Mouse (Mus musculus) hindbrain, postnatal 0 days (tissue): Measurements from ENCODE around the gene Map7. TPM values are rescaled to one million over a fixed set of nuclear protein-coding genes. Genes with fewer than 3 reads are reported as not detected.

Experiments
- ATAC-seq: fragments of 200-750 bp; cut with Nextera tagmentation; 2 replicates; pipeline ENCODE4 v1.8.0; 2017; ENCODE audit warnings: mild to moderate bottlenecking, moderate TSS enrichment, moderate library complexity
- DNase-seq: peaks from one replicate; pipeline ENCODE4 v3.0.0-alpha.2; 2015; ENCODE audit warnings: low spot score
- H3K27ac ChIP-seq: fragments of 300-500 bp; sonication (generic); 2 replicates; pipeline ENCODE4 v1.5.1; 2014; ENCODE audit warnings: mild to moderate bottlenecking
- H3K27me3 ChIP-seq: fragments of 300-500 bp; sonication (generic); 2 replicates; pipeline ENCODE4 v1.6.1; 2014; ENCODE audit warnings: low read length, mixed read lengths; ENCODE audit not compliant: insufficient read depth
- H3K36me3 ChIP-seq: fragments of 300-500 bp; sonication (generic); 2 replicates; pipeline ENCODE4 v1.6.1; 2014; ENCODE audit warnings: low read length, mixed read lengths; ENCODE audit not compliant: insufficient read depth
- H3K4me1 ChIP-seq: fragments of 300-500 bp; sonication (generic); 2 replicates; pipeline ENCODE4 v1.6.1; 2014; ENCODE audit warnings: antibody characterized with exemption, low read length, mixed read lengths; ENCODE audit not compliant: insufficient read depth
- H3K4me2 ChIP-seq: fragments of 300-500 bp; sonication (generic); 2 replicates; pipeline ENCODE4 v1.6.1; 2014; ENCODE audit warnings: low read depth, mild to moderate bottlenecking, low read length, moderate library complexity, mixed read lengths
- H3K4me3 ChIP-seq: fragments of 300-500 bp; sonication (generic); 2 replicates; pipeline ENCODE4 v1.5.1; 2014; ENCODE audit warnings: low read length
- H3K9ac ChIP-seq: fragments of 300-500 bp; sonication (generic); replicated peaks from 2 replicates; pipeline ENCODE4 v1.6.1; 2014; ENCODE audit warnings: mild to moderate bottlenecking, low read length, moderate library complexity, mixed read lengths
- H3K9me3 ChIP-seq: fragments of 300-500 bp; sonication (generic); 2 replicates; pipeline ENCODE4 v1.6.1; 2016; ENCODE audit warnings: low read length, mixed read lengths
- CTCF ChIP-seq: IDR thresholded peaks from 2 replicates; pipeline ENCODE4 v1.5.1; 2016; ENCODE audit warnings: antibody characterized with exemption, control low read depth, low read depth
- WGBS: fragments of 180-500 bp; shearing (Covaris S2); extraction: QIAGEN DNeasy Blood & Tissue Kit; methylation state at CpG from one replicate; pipeline ENCODE4 v1.1.7; 2014; 5-methylcytosine and 5-hydroxymethylcytosine counted together
- polyA plus RNA-seq: library from polyadenylated mRNA; unstranded; fragments of >200 nt; fragmentation: Nextera tagmentation; extraction: Ambion mirVana; gene quantifications from 2 replicates; pipeline ENCODE4 v1.2.1, GENCODE M21; 2015
- total RNA-seq: library from RNA; depleted of rRNA; stranded (reverse); fragments of >200 nt; gene quantifications from 2 replicates; pipeline ENCODE4 v1.2.3, GENCODE M21; 2014

The Map7 gene
- total and polyA plus RNA-seq, 2 experiments from 2014 or later: 6.2 to 15.1 TPM

DNA sequence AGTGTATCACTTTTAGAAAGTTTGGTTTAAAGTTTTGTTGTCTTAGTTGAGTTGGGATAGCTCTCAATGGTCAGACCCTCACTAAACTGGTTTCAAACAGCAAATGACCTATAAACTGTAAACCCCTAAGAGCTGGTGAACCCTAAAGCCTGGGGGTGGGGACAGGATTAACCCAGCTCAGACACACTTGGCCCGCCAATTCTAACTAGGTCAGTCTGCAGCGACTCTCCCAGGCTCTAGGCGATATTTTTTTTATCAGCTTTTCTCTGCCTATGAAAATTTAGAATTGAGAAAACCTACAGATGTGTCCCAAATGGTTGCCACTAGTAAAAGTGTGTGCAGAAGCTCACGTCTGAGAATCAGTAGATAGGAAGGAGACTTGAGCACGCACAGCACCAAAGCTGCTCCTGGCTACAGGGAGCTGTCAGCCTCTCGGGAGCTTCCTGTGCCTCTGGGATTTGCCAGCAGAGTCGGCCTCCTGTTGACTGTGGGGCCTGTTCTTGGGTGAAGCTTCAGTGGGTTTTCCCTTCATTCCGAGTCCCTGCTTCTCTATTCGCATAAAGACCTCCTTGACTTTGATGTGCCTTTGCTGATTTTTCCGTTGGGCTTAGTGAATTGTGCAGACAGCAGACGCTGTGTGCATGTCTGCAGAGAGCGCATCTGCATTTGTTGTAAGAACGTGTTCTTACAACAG is 46.7 kb downstream of the Map7 start:
- Histone ChIP-seq H3K4me3 (no peak overlapping the region), H3K9me3 (no peaks in the 10 kb centered on the region), H3K9ac (no peak overlapping the region), H3K36me3 (no peaks in the 10 kb centered on the region), H3K4me2 (no peak overlapping the region), H3K27ac (no peak overlapping the region), H3K27me3 (no peaks in the 10 kb centered on the region), H3K4me1 (no peaks in the 10 kb centered on the region)
- no peak for DNase-seq
- ATAC-seq: no peak
- WGBS: 37% methylated on average over 13 of the region's 13 CpGs
- no peak for TF ChIP-seq CTCF

DNA sequence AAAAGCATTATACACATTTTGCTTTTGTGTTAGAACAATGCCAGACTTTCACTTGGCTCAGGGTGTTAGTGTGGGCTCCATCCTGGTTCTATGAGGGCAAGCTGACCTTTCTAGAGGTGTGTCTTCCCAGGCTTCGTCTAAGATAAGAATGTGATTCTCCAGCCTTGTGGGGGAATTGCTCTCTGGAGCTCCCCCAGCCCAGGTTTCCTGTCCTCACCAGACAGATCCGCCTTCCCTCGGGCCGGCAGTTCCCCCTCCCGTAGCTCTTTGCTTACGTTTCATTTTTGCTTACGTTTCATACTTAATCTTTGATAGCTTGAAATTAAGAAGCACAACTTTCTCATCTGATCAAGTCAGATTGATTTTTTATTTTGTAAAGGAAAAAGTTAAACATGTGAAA is 48.8 kb downstream of the Map7 start:
- Histone ChIP-seq H3K9me3 (no peaks in the 10 kb centered on the region), H3K27me3 (no peaks in the 10 kb centered on the region), H3K4me1 (no peaks in the 10 kb centered on the region), H3K9ac (no peak overlapping the region), H3K27ac (no peak overlapping the region), H3K36me3 (no peaks in the 10 kb centered on the region), H3K4me3 (no peak overlapping the region), H3K4me2 (no peak overlapping the region)
- WGBS: 86% methylated on average over 7 of the region's 7 CpGs
- DNase-seq: no peak
- no peak for TF ChIP-seq CTCF
- no peak for ATAC-seq

DNA sequence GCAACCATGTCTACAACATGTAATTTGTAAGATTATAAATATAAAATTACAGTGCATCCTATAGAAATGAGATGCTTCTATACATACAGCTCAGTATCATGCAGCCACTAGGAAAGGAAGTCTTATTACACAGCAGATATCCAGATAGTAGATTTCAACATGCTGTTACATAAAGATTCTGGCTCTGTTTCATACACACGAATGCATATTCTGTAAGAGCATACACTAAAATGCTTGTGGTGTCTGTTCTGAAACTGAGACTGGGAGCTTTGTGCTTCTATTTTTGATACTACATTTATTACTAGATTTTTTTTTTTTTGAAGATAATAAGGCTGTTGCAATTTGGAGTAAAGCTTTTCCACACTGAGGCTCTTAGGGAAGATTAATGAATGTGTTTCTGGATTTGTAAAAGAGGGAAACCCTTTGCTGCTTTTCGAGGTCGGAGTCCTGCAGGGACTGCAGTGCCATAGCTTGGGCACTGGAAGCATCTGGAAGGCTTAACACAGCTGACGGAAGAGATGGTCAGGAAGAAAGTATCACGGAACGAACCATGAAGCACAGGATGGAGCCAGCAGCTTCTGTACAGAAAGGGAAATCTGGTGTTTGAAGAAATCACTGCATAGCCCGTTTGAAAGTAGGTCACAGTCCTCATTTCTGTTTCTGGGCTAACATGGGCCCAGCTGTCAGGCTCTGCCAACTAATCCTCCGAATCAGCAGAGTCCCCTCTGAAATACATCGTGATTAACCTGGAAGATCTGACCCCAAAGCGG is 50.9 kb downstream of the Map7 start:
- Histone ChIP-seq H3K27me3 (no peaks in the 10 kb centered on the region), H3K36me3 (no peaks in the 10 kb centered on the region), H3K9me3 (no peaks in the 10 kb centered on the region), H3K9ac (no peak overlapping the region), H3K4me3 (no peak overlapping the region), H3K4me1 (no peaks in the 10 kb centered on the region), H3K27ac (peak overlapping the region; percentile 27; the same call in 1 of the 2 replicates), H3K4me2 (no peak overlapping the region)
- 58% methylated on average over 10 of the region's 10 CpGs for WGBS
- DNase-seq (peak; percentile 22), ATAC-seq (peak; percentile 55; the same call in 1 of the 2 replicates)
- TF ChIP-seq CTCF: no peak

DNA sequence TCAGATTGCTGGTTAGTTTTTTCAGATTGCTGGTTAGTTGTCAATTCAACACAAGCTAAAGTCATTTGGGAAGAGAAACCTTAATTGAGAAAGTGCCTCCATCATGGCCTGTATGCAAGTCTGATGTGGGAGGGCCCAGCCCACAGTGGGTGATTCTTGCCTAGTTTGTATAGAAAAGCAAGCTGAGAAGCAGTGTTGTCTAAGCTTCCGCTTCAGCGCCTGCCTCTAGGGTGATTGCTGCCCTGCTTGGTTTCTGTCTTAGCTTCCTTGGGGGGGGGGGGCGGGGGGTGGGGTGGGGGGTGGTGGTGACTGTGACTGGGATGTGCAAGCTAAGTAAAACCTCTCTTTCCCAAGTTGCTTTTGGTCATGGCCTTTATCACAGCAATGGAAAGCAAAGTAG is 53.0 kb downstream of the Map7 start:
- H3K27me3 ChIP-seq: no peaks in the 10 kb centered on the region
- 34% methylated on average over 3 of the region's 3 CpGs for WGBS
- no peak overlapping the region for H3K9ac ChIP-seq
- H3K4me1 ChIP-seq: no peaks in the 10 kb centered on the region; the same call in 1 of the 2 replicates
- H3K4me2 ChIP-seq: no peak overlapping the region
- H3K36me3 ChIP-seq: no peaks in the 10 kb centered on the region
- H3K4me3 ChIP-seq: no peak overlapping the region
- H3K27ac ChIP-seq: no peak overlapping the region
- no peak for DNase-seq
- no peak for ATAC-seq
- no peak for TF ChIP-seq CTCF
- no peaks in the 10 kb centered on the region for H3K9me3 ChIP-seq

DNA sequence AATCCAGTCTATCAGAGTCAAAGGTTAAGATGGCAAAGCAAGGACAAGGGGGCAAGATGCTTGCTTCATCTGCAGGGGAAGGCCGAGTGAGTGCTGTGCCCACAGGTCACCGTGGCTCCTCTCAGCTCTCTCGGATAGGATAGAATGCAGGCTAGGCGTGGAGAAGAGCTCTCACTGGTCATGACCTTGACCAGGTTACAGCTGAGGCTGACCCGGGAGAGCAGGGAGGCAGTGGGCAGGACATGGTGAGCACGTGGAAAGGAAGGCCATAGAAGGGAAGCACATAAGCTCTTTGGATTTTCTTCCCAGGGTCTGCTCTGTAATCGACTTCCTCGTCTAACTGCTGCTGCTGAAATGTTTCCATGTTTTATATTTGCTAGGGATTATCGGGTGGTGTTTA is 53.9 kb downstream of the Map7 start:
- H3K9ac ChIP-seq: no peak overlapping the region
- no peak for DNase-seq
- no peaks in the 10 kb centered on the region for H3K36me3 ChIP-seq
- no peak overlapping the region for H3K4me2 ChIP-seq
- WGBS: 72% methylated on average over 9 of the region's 9 CpGs
- H3K27ac ChIP-seq: no peak overlapping the region
- no peak overlapping the region for H3K4me3 ChIP-seq
- no peak for TF ChIP-seq CTCF
- H3K9me3 ChIP-seq: no peaks in the 10 kb centered on the region
- H3K4me1 ChIP-seq: no peaks in the 10 kb centered on the region; the same call in 1 of the 2 replicates
- no peak for ATAC-seq
- H3K27me3 ChIP-seq: no peaks in the 10 kb centered on the region

DNA sequence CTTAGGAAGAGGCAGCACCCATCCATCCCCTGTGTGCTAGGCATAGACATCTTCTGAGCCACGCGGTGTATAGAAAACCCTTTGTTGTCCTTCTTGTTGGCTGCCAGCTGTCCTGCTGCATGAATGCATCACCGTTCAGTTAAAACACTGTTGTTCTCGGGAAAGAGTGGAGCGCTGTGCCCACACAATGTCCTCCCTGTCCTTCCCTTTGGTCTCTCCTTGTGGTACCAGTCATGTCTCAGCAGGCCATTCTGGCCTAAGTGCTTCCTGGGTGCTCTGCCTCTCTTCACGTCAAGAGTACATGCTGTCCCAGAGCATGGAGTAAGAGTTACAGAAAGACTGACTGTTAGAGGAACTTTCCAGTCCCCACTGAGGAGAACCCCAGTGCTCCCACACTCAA is 54.5 kb downstream of the Map7 start:
- ATAC-seq: peak; percentile 52; the same call in 1 of the 2 replicates

More for the DNA sequence above, 54.5 kb downstream of the Map7 start:
- Histone ChIP-seq H3K27me3 (no peaks in the 10 kb centered on the region), H3K36me3 (no peaks in the 10 kb centered on the region), H3K4me1 (no peaks in the 10 kb centered on the region; the same call in 1 of the 2 replicates), H3K9ac (no peak overlapping the region), H3K9me3 (no peaks in the 10 kb centered on the region), H3K4me3 (no peak overlapping the region), H3K4me2 (no peak overlapping the region), H3K27ac (no peak overlapping the region)
- WGBS: 44% methylated on average over 6 of the region's 6 CpGs
- TF ChIP-seq CTCF: no peak
- no peak for DNase-seq
